Mouse (Mus musculus) ES-E14 (cell line): ENCODE measurements around the gene Mbd5. TPM values are rescaled to one million over a fixed set of nuclear protein-coding genes. Genes with fewer than 3 reads are reported as not detected.

Experiments
- DNase-seq: peaks from one replicate; pipeline ENCODE4 v3.0.0-alpha.2; 2013; ENCODE audit warnings: low read depth, low spot score
- H3K27ac ChIP-seq: 2 replicates; pipeline ENCODE4 v1.5.1; 2012; ENCODE audit warnings: low read depth, mild to moderate bottlenecking, low read length, moderate library complexity, mixed read lengths; ENCODE audit not compliant: poor library complexity, insufficient read depth, severe bottlenecking
- H3K36me3 ChIP-seq: 2 replicates; pipeline ENCODE4 v1.6.1; 2012; ENCODE audit warnings: mild to moderate bottlenecking, low read length, moderate library complexity, mixed read lengths; ENCODE audit not compliant: control insufficient read depth, poor library complexity, insufficient read depth, severe bottlenecking
- H3K4me1 ChIP-seq, 2 experiments: fragments of 150-350 bp in 1 of 2; sonication (generic) in 1 of 2; 2 replicates each; pipeline ENCODE4 v1.6.1; 2012; ENCODE audit warnings: low read length in 2 of 2, mild to moderate bottlenecking in 1 of 2, mixed read lengths in 1 of 2; ENCODE audit not compliant: control insufficient read depth in 2 of 2, insufficient read depth in 2 of 2, poor library complexity in 1 of 2
- H3K4me3 ChIP-seq, 2 experiments: fragments of 150-350 bp in 1 of 2; sonication (generic) in 1 of 2; 2 replicates each; pipeline ENCODE4 v1.5.1; 2012; ENCODE audit warnings: low read length in 2 of 2, low read depth in 1 of 2, mild to moderate bottlenecking in 1 of 2, mixed read lengths in 1 of 2; ENCODE audit not compliant: insufficient read depth in 1 of 2, poor library complexity in 1 of 2, severe bottlenecking in 1 of 2
- H3K9ac ChIP-seq: 2 replicates; pipeline ENCODE4 v1.6.1; 2012; ENCODE audit warnings: low read depth, mild to moderate bottlenecking, low read length, mixed read lengths; ENCODE audit not compliant: poor library complexity, insufficient read depth, severe bottlenecking
- H3K9me3 ChIP-seq: fragments of 150-350 bp; sonication (generic); 2 replicates; pipeline ENCODE4 v1.6.1; 2012; ENCODE audit warnings: low read depth, mild to moderate bottlenecking, low read length; ENCODE audit not compliant: control insufficient read depth, insufficient read depth
- CHD2 ChIP-seq: IDR thresholded peaks from 2 replicates; pipeline ENCODE4 v1.6.1; 2014; ENCODE audit warnings: mild to moderate bottlenecking, low read depth, low read length, inconsistent platforms
- HCFC1 ChIP-seq: IDR thresholded peaks from 2 replicates; pipeline ENCODE4 v1.6.1; 2012; ENCODE audit warnings: low read length, inconsistent platforms, borderline replicate concordance; ENCODE audit not compliant: insufficient read depth
- MAFK ChIP-seq: IDR thresholded peaks from 2 replicates; pipeline ENCODE4 v1.6.1; 2014; ENCODE audit warnings: mild to moderate bottlenecking, low read depth, low read length, inconsistent platforms; ENCODE audit not compliant: insufficient read depth
- ZC3H11A ChIP-seq: IDR thresholded peaks from 2 replicates; pipeline ENCODE4 v1.6.1; 2012; ENCODE audit warnings: low read depth, mild to moderate bottlenecking, inconsistent platforms, low read length, borderline replicate concordance
- ZNF384 ChIP-seq: IDR thresholded peaks from 2 replicates; pipeline ENCODE4 v1.6.1; 2012; ENCODE audit warnings: low read depth, low read length, inconsistent platforms
- in situ Hi-C, 2 experiments: fragments of 600-800 bp; cut with MboI; formaldehyde crosslinking; loops; one replicate each; pipeline ENCODE4 v1.15.1; 2025; ENCODE audit warnings: low sequenced_read_pairs in 2 of 2, inconsistent platforms in 1 of 2; ENCODE audit not compliant: unreplicated experiment in 2 of 2
- total RNA-seq: library from RNA; depleted of rRNA; stranded (reverse); fragments of 300-350 nt; gene quantifications from 2 replicates; pipeline ENCODE4 v1.2.3, GENCODE M21; 2012

Gene Mbd5
- total RNA-seq, 1 experiment: 12.3 TPM

DNA sequence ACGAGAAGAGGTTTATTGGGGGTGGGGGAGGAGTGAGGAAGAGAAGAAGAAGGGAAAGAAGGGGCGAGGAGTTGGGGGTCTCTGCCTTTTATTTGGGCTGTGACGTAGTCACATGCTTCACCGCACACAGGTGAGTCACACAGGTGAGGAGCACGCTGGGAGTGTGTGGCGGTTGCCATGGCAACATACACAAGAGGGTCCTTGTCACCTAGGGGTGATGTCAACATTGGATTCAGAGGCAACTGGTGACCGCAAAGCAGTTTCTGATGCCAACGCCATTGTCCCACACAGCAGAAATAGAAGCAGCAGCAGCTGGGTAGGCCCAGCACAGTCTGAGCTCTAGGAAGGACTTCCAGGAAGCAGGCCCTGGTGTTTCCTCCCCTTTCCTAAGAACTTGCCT, 406.6 kb downstream of the Mbd5 start:
- H3K36me3 ChIP-seq: no peaks in the 10 kb centered on the region
- peaks cover 0 to 4% of the 10 kb centered on the region in 2 experiments; a peak in 1 of 4 replicates for H3K4me1 ChIP-seq
- DNase-seq: no peak
- TF ChIP-seq CHD2 (no peak), MAFK (no peak), ZC3H11A (no peak), HCFC1 (no peak), ZNF384 (no peak)
- no peak overlapping the region for H3K27ac ChIP-seq
- no peaks in the 10 kb centered on the region for H3K9me3 ChIP-seq
- in situ Hi-C loops: loop anchor here in 1 of 2 experiments (25.0 kb wide), 1 partner anchor 356 kb away; no protein-coding TSS in a partner anchor
- H3K9ac ChIP-seq: no peak overlapping the region
- no peak overlapping the region for H3K4me3 ChIP-seq

DNA sequence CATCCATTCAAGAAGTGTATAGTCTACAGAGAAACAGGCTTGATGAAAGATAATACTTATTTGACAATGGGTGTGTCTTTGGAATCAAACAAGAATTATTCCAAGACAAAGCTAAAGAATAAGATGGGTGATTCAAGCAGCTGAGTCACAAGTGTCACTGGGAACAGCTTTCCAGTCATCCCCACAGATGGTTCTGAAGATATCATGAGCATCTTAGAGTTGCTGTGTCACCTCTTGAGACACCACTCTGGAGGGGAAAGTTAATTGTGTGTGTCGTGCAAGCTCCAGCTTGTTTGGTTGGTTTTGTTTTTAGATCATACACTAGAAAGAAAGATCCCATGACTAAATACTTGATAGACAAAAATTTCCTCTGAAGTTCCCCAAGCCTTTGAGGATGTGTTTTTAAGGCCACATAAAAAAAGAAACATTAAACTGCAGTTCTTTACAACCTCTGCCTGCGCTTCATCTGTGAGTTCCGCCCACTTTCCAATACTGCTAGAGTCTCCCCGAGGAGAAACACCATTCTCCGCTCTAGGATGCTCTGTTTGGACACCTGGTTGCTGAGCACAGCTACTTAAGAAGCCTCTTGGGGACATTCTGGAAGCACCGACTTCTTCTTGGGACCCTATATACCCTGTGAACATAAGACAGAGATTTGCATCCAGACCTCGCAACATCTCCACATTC, 409.0 kb downstream of the Mbd5 start:
- H3K4me1 ChIP-seq: peaks cover 0 to 7% of the 10 kb centered on the region in 2 experiments; a peak in 2 of 4 replicates
- no peaks in the 10 kb centered on the region for H3K36me3 ChIP-seq
- H3K9ac ChIP-seq: no peak overlapping the region
- TF ChIP-seq ZC3H11A (no peak), HCFC1 (no peak), MAFK (no peak), ZNF384 (no peak), CHD2 (no peak)
- H3K27ac ChIP-seq: no peak overlapping the region
- H3K9me3 ChIP-seq: no peaks in the 10 kb centered on the region
- no peak for DNase-seq
- no peak overlapping the region for H3K4me3 ChIP-seq
- in situ Hi-C loops: loop anchor here in 1 of 2 experiments (25.0 kb wide), 1 partner anchor 354 kb away; no protein-coding TSS in a partner anchor

DNA sequence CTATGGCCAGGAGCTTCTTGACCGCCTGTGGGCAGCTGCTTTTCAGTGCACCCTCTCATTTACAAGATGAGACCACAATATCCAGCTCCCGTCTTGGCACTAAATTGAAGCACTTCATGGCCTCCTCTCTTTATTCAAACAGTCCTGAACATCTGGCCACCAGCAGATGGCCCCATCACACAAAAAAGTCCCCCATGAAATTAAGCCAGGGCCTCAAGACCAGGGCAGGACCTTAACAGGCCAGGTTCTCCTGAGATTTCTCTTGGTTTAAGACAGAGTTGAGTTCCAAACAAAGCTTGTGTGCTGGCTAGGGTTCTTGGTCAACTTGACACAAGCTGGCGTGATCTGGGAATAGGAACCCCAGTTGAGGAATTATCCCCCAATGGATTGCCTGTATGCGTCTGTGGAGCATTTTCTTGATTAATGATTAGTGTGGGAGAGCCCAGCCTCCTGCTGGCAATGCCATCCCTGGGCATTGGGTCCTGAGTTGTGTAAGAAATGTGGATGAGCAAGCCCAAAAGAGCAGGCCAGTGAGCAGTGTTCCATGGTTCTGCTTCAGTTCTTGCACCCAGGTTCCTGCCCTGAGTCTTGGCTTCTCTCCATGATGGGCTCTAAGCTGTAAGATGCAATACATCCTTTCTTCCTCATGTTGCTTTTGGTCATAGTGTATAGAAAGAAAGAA, 409.7 kb downstream of the Mbd5 start:
- H3K4me3 ChIP-seq: no peak overlapping the region
- in situ Hi-C loops: loop anchor here in 1 of 2 experiments (25.0 kb wide), 1 partner anchor 353 kb away; no protein-coding TSS in a partner anchor
- peak; percentile 41; the same call in 1 of the 2 replicates for TF ChIP-seq ZC3H11A
- no peak for TF ChIP-seq HCFC1
- H3K9me3 ChIP-seq: no peaks in the 10 kb centered on the region
- DNase-seq: no peak
- H3K36me3 ChIP-seq: no peaks in the 10 kb centered on the region
- no peak overlapping the region for H3K9ac ChIP-seq
- no peak overlapping the region for H3K27ac ChIP-seq
- H3K4me1 ChIP-seq: peaks cover 0 to 8% of the 10 kb centered on the region in 2 experiments; a peak in 2 of 4 replicates

DNA sequence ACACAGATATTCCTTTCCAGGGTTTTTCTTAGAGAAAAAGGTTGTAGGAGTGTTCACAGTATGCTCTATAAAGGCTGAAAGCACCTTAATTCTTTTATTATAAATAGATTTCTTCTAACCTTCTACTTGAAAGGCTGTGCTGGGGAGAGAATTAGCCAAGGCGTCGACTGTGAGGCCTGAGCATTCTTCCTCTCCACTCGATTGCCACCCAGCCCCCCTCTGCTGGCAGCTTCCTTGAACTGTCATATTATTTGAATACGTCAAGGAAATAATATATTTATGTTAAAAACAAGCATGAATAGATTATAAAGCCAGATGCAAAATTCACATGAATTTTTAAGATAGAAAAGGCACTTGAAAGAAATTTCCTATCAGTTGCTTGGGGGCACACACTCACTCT, 410.4 kb downstream of the Mbd5 start:
- TF ChIP-seq MAFK (no peak), ZNF384 (no peak)
- Histone ChIP-seq H3K4me3 (no peak overlapping the region), H3K9me3 (no peaks in the 10 kb centered on the region), H3K4me1 (peaks cover 0 to 9% of the 10 kb centered on the region in 2 experiments; a peak in 2 of 4 replicates), H3K36me3 (no peaks in the 10 kb centered on the region), H3K27ac (no peak overlapping the region), H3K9ac (no peak overlapping the region)
- in situ Hi-C loops: loop anchor here (10.0 to 25.0 kb wide), 2 partner anchors 353 to 375 kb away; no protein-coding TSS in a partner anchor
- no peak for DNase-seq
